Mouse (Mus musculus): Measurements from ENCODE around the gene Uaca. TPM values are rescaled to one million over a fixed set of nuclear protein-coding genes. Genes with fewer than 3 reads are reported as not detected.

Uaca gene
- polyA plus RNA-seq, 1 experiment from 2014 or later: 12.5 TPM

- H3K36me3 ChIP-seq (ENCODE audit: control insufficient read depth, insufficient read depth, low read length): no peaks in the 10 kb centered on the region
- DNase-seq (ENCODE audit: low spot score) (peak; percentile 84), ATAC-seq (peak; percentile 24)
- WGBS: 46% methylated on average over 13 of the region's 13 CpGs
- H3K9ac ChIP-seq (ENCODE audit: low read length): no peak overlapping the region
- no peak overlapping the region for H3K4me2 ChIP-seq (ENCODE audit: low read length)
- no peaks in the 10 kb centered on the region for H3K9me3 ChIP-seq (replicated peaks; ENCODE audit: control insufficient read depth, low read length)
- H3K4me3 ChIP-seq (ENCODE audit: low read depth, low read length): no peak overlapping the region
- H3K4me1 ChIP-seq (ENCODE audit: control insufficient read depth, insufficient read depth, low read length): peaks cover 36% of the 10 kb centered on the region
- 0 out of 2 replicates have a peak overlapping the region, but pooled peaks have one; percentile 30 for H3K27ac ChIP-seq (ENCODE audit: low read depth, low read length)
- no peaks in the 10 kb centered on the region for H3K27me3 ChIP-seq (replicated peaks; ENCODE audit: control insufficient read depth, insufficient read depth, low read length)
Measured at GRCm38 (mm10) chr9:60873257-60874054, 79.1 kb downstream of the Uaca start.

- Histone ChIP-seq H3K27ac (ENCODE audit: low read depth, low read length) (no peak overlapping the region), H3K27me3 (replicated peaks; ENCODE audit: control insufficient read depth, insufficient read depth, low read length) (no peaks in the 10 kb centered on the region), H3K4me3 (ENCODE audit: low read depth, low read length) (no peak overlapping the region), H3K36me3 (ENCODE audit: control insufficient read depth, insufficient read depth, low read length) (no peaks in the 10 kb centered on the region), H3K4me1 (ENCODE audit: control insufficient read depth, insufficient read depth, low read length) (peaks cover 40% of the 10 kb centered on the region), H3K4me2 (ENCODE audit: low read length) (no peak overlapping the region), H3K9ac (ENCODE audit: low read length) (no peak overlapping the region), H3K9me3 (replicated peaks; ENCODE audit: control insufficient read depth, low read length) (no peaks in the 10 kb centered on the region)
- WGBS: 82% methylated on average over 8 of the region's 8 CpGs
- ATAC-seq (no peak), DNase-seq (ENCODE audit: low spot score) (no peak)
Measured at GRCm38 (mm10) chr9:60874055-60874392, 79.7 kb downstream of the Uaca start.

- Histone ChIP-seq H3K27me3 (replicated peaks; ENCODE audit: control insufficient read depth, insufficient read depth, low read length) (no peaks in the 10 kb centered on the region), H3K9me3 (replicated peaks; ENCODE audit: control insufficient read depth, low read length) (no peaks in the 10 kb centered on the region), H3K36me3 (ENCODE audit: control insufficient read depth, insufficient read depth, low read length) (no peaks in the 10 kb centered on the region), H3K4me3 (ENCODE audit: low read depth, low read length) (no peak overlapping the region), H3K4me2 (ENCODE audit: low read length) (peak overlapping the region; percentile 29), H3K4me1 (ENCODE audit: control insufficient read depth, insufficient read depth, low read length) (peaks cover 32% of the 10 kb centered on the region), H3K27ac (ENCODE audit: low read depth, low read length) (peak overlapping the region; percentile 73), H3K9ac (ENCODE audit: low read length) (no peak overlapping the region)
- ATAC-seq (peak; percentile 75), DNase-seq (ENCODE audit: low spot score) (peak; percentile 90)
- WGBS: 24% methylated on average over 9 of the region's 9 CpGs
Measured at GRCm38 (mm10) chr9:60876085-60876484, 81.7 kb downstream of the Uaca start.

- H3K4me1 ChIP-seq (ENCODE audit: control insufficient read depth, insufficient read depth, low read length): peaks cover 32% of the 10 kb centered on the region
- 6% methylated on average over 8 of the region's 8 CpGs for WGBS
- H3K9me3 ChIP-seq (replicated peaks; ENCODE audit: control insufficient read depth, low read length): no peaks in the 10 kb centered on the region
- H3K27ac ChIP-seq (ENCODE audit: low read depth, low read length): peak overlapping the region; percentile 77
- DNase-seq (ENCODE audit: low spot score) (peak; percentile 92), ATAC-seq (peak; percentile 86)
- no peak overlapping the region for H3K4me3 ChIP-seq (ENCODE audit: low read depth, low read length)
- H3K9ac ChIP-seq (ENCODE audit: low read length): no peak overlapping the region
- H3K36me3 ChIP-seq (ENCODE audit: control insufficient read depth, insufficient read depth, low read length): no peaks in the 10 kb centered on the region
- peak overlapping the region; percentile 29; the same call in 1 of the 2 replicates for H3K4me2 ChIP-seq (ENCODE audit: low read length)
- no peaks in the 10 kb centered on the region for H3K27me3 ChIP-seq (replicated peaks; ENCODE audit: control insufficient read depth, insufficient read depth, low read length)
Measured at GRCm38 (mm10) chr9:60876531-60876930, 82.2 kb downstream of the Uaca start.

GRCm38 (mm10) chr9:60878051-60878557 lies 83.8 kb downstream of the Uaca start:
- WGBS: 23% methylated on average over 8 of the region's 8 CpGs
- peak; percentile 88 for DNase-seq (ENCODE audit: low spot score)

GRCm38 (mm10) chr9:60878630-60879029 lies 84.3 kb downstream of the Uaca start:
- no peak overlapping the region for H3K4me2 ChIP-seq (ENCODE audit: low read length)
- H3K36me3 ChIP-seq (ENCODE audit: control insufficient read depth, insufficient read depth, low read length): no peaks in the 10 kb centered on the region
- peaks cover 29% of the 10 kb centered on the region for H3K4me1 ChIP-seq (ENCODE audit: control insufficient read depth, insufficient read depth, low read length)
- H3K9me3 ChIP-seq (replicated peaks; ENCODE audit: control insufficient read depth, low read length): no peaks in the 10 kb centered on the region
- H3K9ac ChIP-seq (ENCODE audit: low read length): no peak overlapping the region
- peak; percentile 41 for DNase-seq (ENCODE audit: low spot score)
- peak overlapping the region; percentile 67; the same call in 1 of the 2 replicates for H3K27ac ChIP-seq (ENCODE audit: low read depth, low read length)
- 55% methylated on average over 3 of the region's 3 CpGs for WGBS
- peak; percentile 6; the same call in 1 of the 2 replicates for ATAC-seq
- no peaks in the 10 kb centered on the region for H3K27me3 ChIP-seq (replicated peaks; ENCODE audit: control insufficient read depth, insufficient read depth, low read length)
- H3K4me3 ChIP-seq (ENCODE audit: low read depth, low read length): no peak overlapping the region

More at GRCm38 (mm10) chr9:60878051-60878557, 83.8 kb downstream of the Uaca start:
- H3K9ac ChIP-seq (ENCODE audit: low read length): no peak overlapping the region
- H3K4me1 ChIP-seq (ENCODE audit: control insufficient read depth, insufficient read depth, low read length): peaks cover 30% of the 10 kb centered on the region
- no peaks in the 10 kb centered on the region for H3K36me3 ChIP-seq (ENCODE audit: control insufficient read depth, insufficient read depth, low read length)
- no peaks in the 10 kb centered on the region for H3K9me3 ChIP-seq (replicated peaks; ENCODE audit: control insufficient read depth, low read length)
- H3K4me3 ChIP-seq (ENCODE audit: low read depth, low read length): no peak overlapping the region
- no peaks in the 10 kb centered on the region for H3K27me3 ChIP-seq (replicated peaks; ENCODE audit: control insufficient read depth, insufficient read depth, low read length)
- H3K4me2 ChIP-seq (ENCODE audit: low read length): no peak overlapping the region
- peak; percentile 32; the same call in 1 of the 2 replicates for ATAC-seq
- peak overlapping the region; percentile 77; the same call in 1 of the 2 replicates for H3K27ac ChIP-seq (ENCODE audit: low read depth, low read length)

GRCm38 (mm10) chr9:60885148-60885547 lies 90.8 kb downstream of the Uaca start:
- 61% methylated on average over 6 of the region's 6 CpGs for WGBS
- no peaks in the 10 kb centered on the region for H3K36me3 ChIP-seq (ENCODE audit: control insufficient read depth, insufficient read depth, low read length)
- H3K4me1 ChIP-seq (ENCODE audit: control insufficient read depth, insufficient read depth, low read length): peaks cover 18% of the 10 kb centered on the region
- no peaks in the 10 kb centered on the region for H3K9me3 ChIP-seq (replicated peaks; ENCODE audit: control insufficient read depth, low read length)
- no peak overlapping the region for H3K27ac ChIP-seq (ENCODE audit: low read depth, low read length)
- no peaks in the 10 kb centered on the region; the same call in 1 of the 2 replicates for H3K27me3 ChIP-seq (replicated peaks; ENCODE audit: control insufficient read depth, insufficient read depth, low read length)
- H3K4me3 ChIP-seq (ENCODE audit: low read depth, low read length): no peak overlapping the region
- peak; percentile 37 for DNase-seq (ENCODE audit: low spot score)
- H3K4me2 ChIP-seq (ENCODE audit: low read length): no peak overlapping the region
- H3K9ac ChIP-seq (ENCODE audit: low read length): no peak overlapping the region
- ATAC-seq: no peak

GRCm38 (mm10) chr9:60886431-60887371 lies 92.4 kb downstream of the Uaca start:
- H3K4me2 ChIP-seq (ENCODE audit: low read length): peak overlapping the region; percentile 43
- peak overlapping the region; percentile 77 for H3K27ac ChIP-seq (ENCODE audit: low read depth, low read length)
- no peak overlapping the region for H3K9ac ChIP-seq (ENCODE audit: low read length)
- DNase-seq (ENCODE audit: low spot score): peak; percentile 89
- WGBS: 7% methylated on average over 18 of the region's 18 CpGs
- no peaks in the 10 kb centered on the region for H3K36me3 ChIP-seq (ENCODE audit: control insufficient read depth, insufficient read depth, low read length)
- H3K4me3 ChIP-seq (ENCODE audit: low read depth, low read length): no peak overlapping the region
- H3K4me1 ChIP-seq (ENCODE audit: control insufficient read depth, insufficient read depth, low read length): peaks cover 18% of the 10 kb centered on the region
- H3K9me3 ChIP-seq (replicated peaks; ENCODE audit: control insufficient read depth, low read length): no peaks in the 10 kb centered on the region
- ATAC-seq: peak; percentile 76
- H3K27me3 ChIP-seq (replicated peaks; ENCODE audit: control insufficient read depth, insufficient read depth, low read length): peaks cover 3% of the 10 kb centered on the region; the same call in 1 of the 2 replicates

Data from forebrain, embryonic 14.5 days (tissue).